Comparison of ENCODE assay signal across 17 mouse cellular contexts in genomic region chr1:79561186-79561585, GRCm38 (mm10).
DNase-seq lines count a peak whose midpoint lies in the region; ATAC-seq lines count a peak whose summit lies in the region.
"Had no signal": no experiment of that assay in that cellular context is flagged by ENCODE, and none has a peak within 500 bp of the region (broad histone marks: within the 10 kb centered on the region; RNA-seq: fewer than 3 reads in every experiment).

No protein-coding gene starts in this region.

- no peak overlapping the region for H3K9ac ChIP-seq in kidney, embryonic 15.5 days
- no peak overlapping the region for H3K9ac ChIP-seq in forebrain, embryonic 16.5 days (replicated peaks; ENCODE audit: low read depth, low read length)
- H3K9ac ChIP-seq: midbrain, embryonic 12.5 days had no signal

- H3K27me3 ChIP-seq in kidney, embryonic 15.5 days = no peaks in the 10 kb centered on the region
- H3K27me3 ChIP-seq in forebrain, embryonic 16.5 days (replicated peaks; ENCODE audit: control insufficient read depth, insufficient read depth, low read length) = no peaks in the 10 kb centered on the region
- H3K27me3 ChIP-seq: midbrain, embryonic 12.5 days; Patski had no signal

- no peaks in the 10 kb centered on the region for H3K4me1 ChIP-seq in kidney, embryonic 15.5 days
- no peaks in the 10 kb centered on the region for H3K4me1 ChIP-seq in forebrain, embryonic 16.5 days (replicated peaks; ENCODE audit: control insufficient read depth, insufficient read depth, low read length)
- H3K4me1 ChIP-seq: midbrain, embryonic 12.5 days had no signal

- WGBS in kidney, embryonic 15.5 days = 42% methylated on average over 5 of the region's 5 CpGs
- WGBS in forebrain, embryonic 16.5 days = 82% methylated on average over 5 of the region's 5 CpGs

- no peak for ATAC-seq in kidney, embryonic 15.5 days (replicated peaks; ENCODE audit: low FRiP score)
- peak; percentile 92 for ATAC-seq in inflammation-experienced regulatory T-cells, adult 6 months
- ATAC-seq in forebrain, embryonic 16.5 days = no peak
- ATAC-seq: forebrain, embryonic 14.5 days; hindbrain, postnatal 0 days; Patski had no signal

- no peaks in the 10 kb centered on the region for H3K36me3 ChIP-seq in kidney, embryonic 15.5 days
- H3K36me3 ChIP-seq in forebrain, embryonic 16.5 days (ENCODE audit: control insufficient read depth, insufficient read depth) = no peaks in the 10 kb centered on the region
- H3K36me3 ChIP-seq: midbrain, embryonic 12.5 days had no signal

- no peak overlapping the region for H3K4me2 ChIP-seq in kidney, embryonic 15.5 days
- H3K4me2 ChIP-seq in forebrain, embryonic 16.5 days (ENCODE audit: low read length) = no peak overlapping the region
- H3K4me2 ChIP-seq: midbrain, embryonic 12.5 days had no signal

- H3K9me3 ChIP-seq in kidney, embryonic 15.5 days (replicated peaks) = no peaks in the 10 kb centered on the region
- no peaks in the 10 kb centered on the region for H3K9me3 ChIP-seq in forebrain, embryonic 16.5 days (ENCODE audit: control insufficient read depth, low read length)
- H3K9me3 ChIP-seq: midbrain, embryonic 12.5 days had no signal

- 0 out of 2 replicates have a peak overlapping the region, but pooled peaks have one; percentile 43 for H3K27ac ChIP-seq in kidney, embryonic 15.5 days
- H3K27ac ChIP-seq in forebrain, embryonic 16.5 days (ENCODE audit: low read length) = no peak overlapping the region
- H3K27ac ChIP-seq: heart, adult 2 months; hindbrain, postnatal 0 days; midbrain, embryonic 12.5 days had no signal

- DNase-seq in kidney, adult 11 months = no peak
- peak; percentile 76 for DNase-seq in CD4-positive helper T cell, adult 2 months (ENCODE audit: low read depth, low spot score)
- peak; percentile 3 for DNase-seq in T-cell, adult 2 months (ENCODE audit: low spot score)
- no peak for DNase-seq in left cerebral cortex, postnatal 10 days (ENCODE audit: extremely low spot score in 1 of 2, low spot score in 2 of 2)
- DNase-seq: cerebellum, adult 2 months; heart, adult 2 months; heart, postnatal 14 days; kidney, postnatal 10 days; liver; lung, adult 2 months had no signal

- H3K4me3 ChIP-seq in kidney, embryonic 15.5 days (replicated peaks) = no peak overlapping the region
- no peak overlapping the region for H3K4me3 ChIP-seq in forebrain, embryonic 16.5 days (replicated peaks; ENCODE audit: low read length)
- H3K4me3 ChIP-seq: heart, adult 2 months; midbrain, embryonic 12.5 days had no signal

- intact Hi-C loops in left cerebral cortex, postnatal 10 days (cut with DNase I) = no loop called here

Comparison
In these comparisons a context has a peak if more than half of its experiments do, and no peak if none do; other contexts are left out.
1. DNase-seq: peak in CD4-positive helper T cell, adult 2 months (single experiment) and T-cell, adult 2 months (single experiment); none in kidney, adult 11 months (single experiment) and left cerebral cortex, postnatal 10 days (0 of 2).